Mouse (Mus musculus): ENCODE results near the gene Aaas.

DNA sequence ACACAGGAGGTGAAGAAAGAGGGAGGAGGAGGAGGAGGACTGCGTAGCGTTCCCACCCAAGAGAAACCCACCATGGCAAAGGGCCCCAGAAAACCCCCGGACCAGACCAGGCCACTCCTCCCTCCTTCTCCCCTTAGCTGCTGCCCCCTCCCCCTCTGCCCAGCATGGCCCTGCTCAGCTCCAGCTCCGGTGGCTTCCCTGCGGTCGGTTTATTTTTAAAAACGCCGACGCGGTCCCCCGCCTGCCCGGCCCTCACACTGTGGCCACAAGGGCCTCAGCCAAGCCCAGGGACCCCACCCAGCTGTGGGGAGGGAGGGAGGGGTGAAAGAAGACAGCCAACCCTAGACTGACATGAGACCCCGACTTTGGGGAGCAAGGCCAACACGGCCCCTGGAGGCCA, 12.1 kb upstream of the Aaas start:
- TF ChIP-seq GATA1 (IDR thresholded peaks at IDR 0.05; ENCODE audit: borderline replicate concordance, low read length) = no peak
- TF ChIP-seq FLI1 (IDR thresholded peaks at IDR 0.05; ENCODE audit: low read length) = no peak
